Mouse (Mus musculus) cerebellum, postnatal 4 days (tissue): Measurements from ENCODE around the gene Kctd11.

Experiments used
- DNase-seq, 2 experiments: peaks; one replicate each; pipeline ENCODE4 v3.0.0; 2022; ENCODE audit warnings: low spot score in 2 of 2, mixed read lengths in 1 of 2

The Kctd11 gene

DNA sequence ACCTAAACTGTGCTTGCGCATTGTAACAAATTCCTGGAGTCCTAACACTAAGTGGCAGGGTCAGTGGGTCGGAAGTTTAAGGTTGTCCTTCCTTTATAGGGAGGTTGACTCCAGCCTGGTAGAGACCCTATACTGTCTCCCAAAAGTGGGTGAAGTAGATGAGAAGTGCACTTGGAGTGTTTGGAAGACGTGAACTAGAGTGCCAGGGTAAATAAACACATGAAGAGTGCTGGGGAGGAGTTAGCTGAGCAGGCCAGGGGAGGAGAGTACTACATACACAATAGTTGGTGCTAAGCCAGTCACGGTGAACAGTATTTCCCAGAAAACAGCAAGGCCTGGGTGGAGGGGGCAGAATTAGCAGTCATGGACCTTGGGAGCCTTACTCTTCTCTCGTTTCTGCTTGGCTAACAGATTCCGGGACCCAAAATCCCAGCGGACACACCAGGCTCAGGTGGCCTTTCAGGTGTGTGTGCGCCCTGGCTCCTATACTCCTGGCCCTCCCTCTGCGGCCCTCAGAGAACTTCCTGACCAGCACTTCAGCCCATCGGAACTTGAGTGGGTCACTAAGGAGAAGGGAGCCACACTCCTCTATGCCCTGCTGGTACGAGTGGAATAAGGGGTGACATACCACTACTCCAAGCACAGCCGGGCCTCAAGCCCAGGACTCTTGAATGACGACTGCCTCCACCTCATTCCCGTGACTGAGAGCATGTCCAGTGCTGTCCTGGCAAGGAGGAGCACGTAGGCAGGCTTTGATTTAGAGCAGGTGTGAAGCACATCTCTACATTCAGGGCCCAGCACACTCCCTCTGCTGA, 31.7 kb upstream of the Kctd11 start:
- no peak for DNase-seq

DNA sequence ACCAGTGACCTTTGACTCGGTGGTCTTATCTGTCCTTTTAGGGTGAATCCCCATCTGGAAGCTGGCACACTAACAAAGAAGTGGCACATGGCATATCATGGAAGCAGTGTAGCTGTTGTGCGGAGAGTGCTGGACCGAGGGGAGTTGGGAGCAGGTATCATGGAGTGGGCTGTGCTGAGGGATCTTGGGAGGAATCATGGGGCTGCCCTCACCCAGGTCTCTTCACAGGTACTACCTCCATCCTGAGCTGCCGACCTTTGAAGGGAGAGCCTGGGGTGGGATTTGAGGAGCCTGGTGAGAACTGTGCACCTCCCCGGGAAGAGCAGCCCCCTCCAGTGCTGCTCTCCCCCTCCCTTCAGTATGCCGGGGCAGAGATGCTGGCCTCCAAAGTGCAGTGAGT, 30.5 kb upstream of the Kctd11 start:
- no peak for DNase-seq

DNA sequence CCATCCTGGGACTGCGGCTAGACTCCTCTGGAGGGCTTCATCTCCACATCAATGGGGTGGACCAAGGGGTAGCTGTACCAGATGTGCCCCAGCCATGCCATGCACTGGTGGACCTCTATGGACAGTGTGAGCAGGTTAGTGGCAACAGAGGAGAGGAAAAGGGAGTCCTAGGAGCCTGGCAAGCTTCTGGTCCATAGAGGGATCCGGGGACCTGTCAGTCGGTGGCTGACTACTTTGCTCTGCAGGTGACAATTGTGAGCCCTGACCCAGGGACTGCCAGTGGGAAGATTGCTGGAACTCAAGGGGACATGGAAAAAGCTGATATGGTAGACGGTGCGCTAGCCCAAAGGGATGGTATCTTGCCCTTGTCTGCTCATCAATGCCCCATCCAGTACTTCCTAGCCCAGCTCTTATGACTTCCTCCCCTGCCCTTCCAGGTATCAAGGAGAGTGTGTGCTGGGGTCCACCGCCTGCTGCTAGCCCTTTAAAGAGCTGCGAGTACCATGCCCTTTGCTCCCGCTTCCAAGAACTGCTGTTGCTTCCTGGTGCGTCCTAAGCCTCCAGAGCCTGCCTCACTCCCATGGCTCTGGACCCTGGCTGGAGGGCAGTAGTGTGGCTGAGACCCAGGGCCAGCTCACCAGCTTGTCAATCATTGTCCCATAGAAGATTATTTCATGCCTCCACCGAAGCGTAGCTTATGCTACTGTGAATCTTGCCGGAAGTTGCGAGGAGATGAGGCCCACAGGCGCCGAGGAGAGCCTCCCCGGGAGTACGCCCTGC, 29.8 kb upstream of the Kctd11 start:
- DNase-seq, result no peak

DNA sequence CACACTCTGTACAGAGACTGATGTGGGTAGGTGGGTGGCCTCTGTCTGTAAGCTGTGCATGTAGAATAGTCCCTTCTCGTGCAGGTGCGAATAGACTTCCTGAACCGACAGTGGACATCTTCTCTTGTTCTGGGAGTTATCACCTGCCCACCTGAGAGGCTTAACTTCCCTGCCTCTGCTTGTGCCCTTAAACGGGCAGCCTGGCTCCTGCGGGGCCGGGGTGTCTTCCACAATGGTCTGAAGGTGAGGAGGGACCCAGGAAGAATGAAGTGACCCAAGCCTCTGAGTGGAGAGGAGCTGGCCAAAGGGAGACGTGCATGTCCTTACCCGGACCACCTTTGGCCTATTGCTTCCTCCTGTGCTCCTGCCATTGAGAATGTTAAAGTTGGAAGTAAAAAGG, 29.0 kb upstream of the Kctd11 start:
- DNase-seq, result no peak

DNA sequence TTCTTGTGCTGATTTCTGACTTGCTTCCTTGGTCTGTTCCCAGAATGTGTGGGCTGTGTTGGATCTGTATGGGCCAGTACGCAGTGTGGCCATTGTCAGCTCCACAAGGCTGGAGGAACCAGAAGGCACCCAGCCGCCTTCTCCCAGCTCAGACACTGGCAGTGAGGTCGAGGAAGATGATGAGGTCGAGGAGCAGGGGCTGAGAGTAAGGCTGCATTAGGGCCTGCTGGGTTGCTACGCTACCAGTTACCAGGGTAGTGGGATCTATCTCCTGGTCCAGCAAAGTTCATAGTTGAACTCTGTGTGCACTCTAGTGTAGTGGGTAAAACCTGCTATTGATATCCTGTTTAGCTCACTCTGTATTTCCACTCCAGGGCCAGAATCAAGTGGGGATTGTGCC, 28.0 kb upstream of the Kctd11 start:
- no peak for DNase-seq

DNA sequence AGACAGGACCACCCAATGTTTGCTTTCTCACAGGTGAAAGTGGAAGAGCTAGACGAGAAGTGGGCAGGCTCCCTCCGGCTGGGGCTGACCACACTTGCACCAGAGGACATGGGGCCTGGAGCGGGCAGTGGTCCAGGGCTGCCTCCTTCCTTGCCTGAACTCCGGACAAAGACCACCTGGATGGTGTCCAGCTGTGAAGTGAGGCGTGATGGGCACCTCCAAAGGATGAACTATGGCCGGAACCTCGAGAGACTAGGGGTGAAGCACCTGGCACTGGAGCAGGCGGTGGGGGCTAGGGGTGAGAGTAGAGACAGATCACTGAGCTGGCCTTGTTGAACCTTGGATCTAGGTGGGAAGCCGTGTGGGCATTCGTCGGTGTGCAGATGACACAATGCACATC, 27.4 kb upstream of the Kctd11 start:
- DNase-seq, result no peak

DNA sequence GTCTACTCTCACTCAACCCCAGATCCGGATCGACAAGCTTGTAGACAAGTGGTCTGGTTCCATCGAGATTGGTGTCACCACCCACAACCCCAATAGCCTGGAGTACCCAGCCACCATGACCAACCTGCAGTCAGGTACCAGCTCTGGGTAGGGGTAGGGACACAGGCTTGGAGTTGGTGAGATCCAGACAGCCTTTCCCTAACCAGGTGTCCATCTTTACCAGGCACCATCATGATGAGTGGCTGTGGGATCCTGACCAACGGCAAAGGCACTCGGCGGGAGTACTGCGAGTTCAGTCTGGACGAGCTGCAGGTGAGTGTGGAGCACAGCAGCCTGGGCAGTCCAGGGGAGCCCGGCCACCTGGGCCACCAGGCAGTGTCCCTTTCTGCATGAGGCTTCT, 23.1 kb upstream of the Kctd11 start:
- DNase-seq, result no peak

DNA sequence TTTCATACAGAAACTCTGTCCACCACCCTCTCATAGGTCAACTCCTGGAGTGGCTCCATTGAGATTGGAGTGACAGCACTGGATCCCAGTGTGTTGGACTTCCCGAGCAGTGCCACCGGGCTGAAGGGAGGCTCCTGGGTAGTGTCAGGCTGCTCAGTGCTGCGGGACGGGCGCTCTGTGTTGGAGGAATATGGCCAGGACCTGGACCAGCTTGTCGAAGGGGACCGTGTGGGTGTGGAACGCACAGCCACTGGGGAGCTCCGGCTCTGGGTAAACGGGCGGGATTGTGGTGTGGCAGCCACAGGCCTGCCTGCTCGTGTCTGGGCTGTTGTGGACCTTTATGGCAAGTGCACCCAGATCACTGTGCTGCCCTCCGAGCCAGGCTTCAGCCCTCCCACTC, 21.8 kb upstream of the Kctd11 start:
- no peak for DNase-seq

DNA sequence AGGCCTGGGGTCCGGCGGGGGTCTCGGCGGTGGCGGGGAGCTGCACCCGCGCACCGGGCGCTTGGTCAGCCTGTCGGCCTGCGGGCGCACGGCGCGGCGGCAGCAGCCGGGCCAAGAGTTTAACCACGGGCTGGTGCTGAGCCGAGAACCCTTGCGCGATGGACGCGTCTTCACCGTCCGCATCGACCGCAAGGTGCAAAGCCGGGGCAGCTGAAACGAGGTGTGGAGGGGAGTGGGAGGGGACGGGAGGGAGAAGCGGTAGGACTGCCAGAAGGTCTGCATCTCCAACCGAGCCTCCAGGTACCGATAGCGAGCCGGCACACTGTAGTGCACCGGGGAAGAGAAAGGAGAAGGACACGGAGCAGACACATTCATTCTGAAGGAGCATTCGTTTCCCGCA, 20.8 kb upstream of the Kctd11 start:
- DNase-seq, result no peak

DNA sequence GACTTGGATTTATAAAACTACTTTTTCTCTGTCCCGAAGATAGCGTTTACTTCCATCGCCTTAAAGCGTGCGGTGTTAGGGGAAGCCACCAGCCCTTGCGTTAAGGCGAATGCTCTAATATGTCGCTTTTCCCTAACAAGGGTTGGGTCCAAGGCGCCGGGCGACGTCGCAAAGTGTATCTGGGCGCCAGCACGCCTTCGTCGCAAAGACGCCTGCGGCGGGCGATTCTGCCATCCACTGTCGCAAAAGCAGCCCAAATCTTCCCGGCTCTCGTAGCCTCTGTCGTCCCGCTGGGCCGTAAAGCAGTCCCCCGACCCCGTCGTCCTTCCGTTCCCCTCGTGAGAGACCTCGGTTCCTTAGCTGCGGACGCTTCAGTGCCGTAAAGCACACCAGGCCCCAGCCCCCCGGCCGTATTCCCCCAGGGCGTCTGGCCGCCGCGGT, 20.2 kb upstream of the Kctd11 start:
- peak; percentile 81 to 93 for DNase-seq

DNA sequence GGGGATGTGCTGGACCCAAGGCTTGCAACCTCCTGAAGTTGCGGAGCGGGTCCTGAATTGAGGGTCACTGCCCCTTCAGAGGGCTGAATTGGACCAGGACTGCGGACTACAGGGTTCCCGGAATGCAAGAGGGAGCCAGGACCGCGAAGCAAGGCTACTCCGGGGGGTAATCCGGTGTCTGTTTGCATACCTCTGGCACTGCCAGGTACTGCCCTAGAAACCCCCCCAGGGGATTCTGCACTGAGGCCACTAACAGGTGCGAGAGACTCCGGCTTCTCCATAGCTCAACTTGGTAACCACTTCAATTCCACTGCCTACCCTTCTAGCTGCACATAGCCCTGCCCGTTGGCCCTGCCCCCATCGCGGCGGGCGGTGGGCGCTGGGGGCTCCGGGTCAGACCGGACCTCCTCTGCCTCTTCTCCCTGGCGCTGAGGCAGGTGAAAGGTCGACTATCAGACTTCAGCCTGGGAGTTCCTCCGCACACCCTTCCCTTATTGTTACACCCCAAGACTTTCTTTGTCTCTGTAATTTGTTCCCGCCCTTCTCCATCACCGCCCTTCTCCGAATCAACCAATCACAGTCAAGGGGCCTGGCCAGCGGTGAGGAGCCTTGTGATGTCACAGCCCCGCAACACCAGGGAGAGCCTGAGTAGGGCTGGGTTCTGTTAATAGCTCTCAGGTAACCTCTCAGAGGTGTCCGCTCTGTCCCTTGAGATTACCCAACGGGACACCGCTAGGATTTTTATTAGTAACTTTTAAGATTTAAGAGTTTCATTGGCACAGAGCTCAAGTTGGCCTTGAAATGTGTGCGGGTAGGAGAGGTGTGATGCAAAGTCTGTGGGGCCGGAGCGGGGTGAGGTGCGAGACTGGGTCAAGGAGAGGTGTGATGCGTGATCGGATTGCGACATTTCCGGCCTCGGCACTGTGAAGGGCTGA, 19.5 kb upstream of the Kctd11 start, which contains the start of the genes 2810408A11Rik and Neurl4:
2810408A11Rik (minus strand) TSS at position 517 of the 935 bp plus-strand sequence.
Neurl4 (plus strand) TSS at position 602 of the 935 bp plus-strand sequence.
- peak; percentile 47 to 78 for DNase-seq

DNA sequence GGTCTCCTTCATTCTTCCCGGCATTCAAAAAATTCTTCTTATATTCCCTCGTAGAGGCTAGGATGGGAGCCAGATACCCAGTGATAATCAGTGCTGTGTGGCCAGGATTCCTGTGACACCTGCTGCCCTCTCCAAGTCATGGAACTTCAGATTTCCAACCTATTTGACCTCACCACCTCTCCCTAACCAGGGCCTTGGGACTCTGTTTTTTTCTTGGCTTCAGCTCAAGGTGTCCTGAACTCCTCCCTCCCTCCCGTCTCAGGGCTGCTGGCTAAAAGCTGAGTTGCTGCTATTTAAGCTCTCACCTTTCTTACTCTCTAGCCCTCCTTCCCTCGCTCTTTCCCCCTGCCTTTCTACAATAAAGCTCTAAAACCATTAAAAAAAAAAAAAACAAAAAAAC, 18.7 kb upstream of the Kctd11 start:
- no peak for DNase-seq

DNA sequence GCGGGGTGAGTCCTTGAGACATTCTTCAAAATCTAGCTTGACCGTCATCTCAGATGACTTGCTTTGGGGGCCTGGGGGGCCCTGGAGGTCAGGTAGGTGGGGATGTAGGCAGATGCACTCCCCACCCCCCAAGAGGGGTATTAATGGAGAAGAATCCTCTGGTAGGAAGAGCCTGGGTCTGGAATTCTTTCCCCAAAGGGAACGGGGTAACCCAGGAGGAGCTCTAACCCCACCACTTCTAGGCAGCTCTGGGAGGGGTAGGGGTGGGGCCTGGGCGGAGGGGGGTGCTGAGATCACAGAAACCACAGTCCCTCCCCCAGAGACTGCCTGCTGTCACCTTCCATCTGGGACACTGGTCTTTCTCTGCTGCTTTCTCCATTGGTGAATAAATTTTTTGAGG, 14.1 kb upstream of the Kctd11 start, which contains the start of gene Acap1:
Acap1 (minus strand) TSS at position 249 of the 400 bp plus-strand sequence.
- DNase-seq, result no peak

DNA sequence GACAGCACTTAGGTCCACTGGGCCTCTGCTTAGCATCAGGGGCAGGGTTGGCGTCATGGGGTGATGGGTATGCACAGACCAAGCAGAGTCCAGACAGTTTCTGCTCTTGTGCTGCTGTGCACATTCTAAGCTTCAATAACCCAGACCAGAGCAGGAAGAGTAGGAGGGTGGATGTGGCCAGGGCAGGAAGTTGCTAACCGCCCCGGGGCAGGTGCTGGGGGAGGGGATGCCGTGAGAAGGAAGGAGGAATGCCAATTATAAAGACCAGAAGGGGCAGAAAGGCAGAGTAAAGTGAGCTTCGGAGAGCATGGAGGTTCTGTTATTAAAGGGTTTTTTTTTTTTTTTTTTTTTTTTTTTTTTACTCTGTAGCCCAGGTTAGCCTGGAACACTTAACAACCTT, 13.5 kb upstream of the Kctd11 start:
- DNase-seq, result no peak

DNA sequence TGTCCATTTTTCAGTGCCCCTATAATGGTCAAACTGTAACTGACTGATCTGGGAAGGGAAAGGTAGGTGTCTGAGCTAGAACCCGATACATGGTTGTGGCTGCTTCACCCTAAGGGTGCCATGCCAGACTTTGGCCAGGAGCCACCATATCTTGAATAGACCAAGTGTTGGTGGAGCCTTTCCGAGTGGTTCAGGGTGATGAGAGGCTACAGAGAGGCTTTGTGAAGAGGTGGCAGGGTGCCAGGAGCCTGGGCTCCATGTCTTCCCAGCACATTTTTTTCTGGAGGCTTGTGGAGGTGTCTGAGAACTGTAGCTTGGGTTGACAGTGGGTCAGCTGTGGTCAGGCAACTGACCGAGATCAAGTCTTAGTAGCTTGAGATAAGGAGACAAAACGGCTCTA, 10.3 kb upstream of the Kctd11 start:
- no peak for DNase-seq

DNA sequence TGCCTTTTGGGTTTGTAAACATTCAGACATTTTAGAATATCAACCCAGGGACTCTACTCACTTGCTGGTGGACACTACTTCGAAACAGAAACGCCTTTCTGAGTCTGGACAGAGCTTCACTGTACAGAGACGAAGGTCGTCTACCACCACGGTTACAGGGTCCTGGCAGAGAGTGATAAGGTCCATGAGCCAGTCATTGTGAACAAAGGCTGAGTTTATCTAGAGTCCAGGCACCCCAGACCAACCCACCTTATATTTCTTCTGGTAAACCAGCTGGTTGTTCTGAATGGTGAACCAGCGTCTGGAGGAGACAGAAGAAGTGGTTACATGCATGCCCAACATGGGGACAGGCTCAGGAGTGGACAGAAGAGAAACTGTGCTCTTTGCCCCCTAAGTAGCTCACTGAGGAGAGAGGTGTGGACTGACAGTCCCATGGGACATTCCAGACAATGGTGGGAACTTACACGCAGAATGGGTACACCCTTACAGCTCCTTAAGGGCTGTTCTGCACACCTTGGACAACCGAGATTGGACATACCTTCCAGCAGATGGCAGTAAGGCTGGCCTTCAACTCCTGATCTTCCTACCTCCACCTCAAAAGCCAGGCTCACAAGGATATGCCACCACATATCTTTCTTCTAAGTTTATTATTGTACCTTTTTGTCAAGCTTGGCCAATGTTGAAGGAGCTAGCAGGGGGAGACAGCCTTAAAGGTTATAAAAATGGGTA, 5.9 kb upstream of the Kctd11 start:
- no peak for DNase-seq

DNA sequence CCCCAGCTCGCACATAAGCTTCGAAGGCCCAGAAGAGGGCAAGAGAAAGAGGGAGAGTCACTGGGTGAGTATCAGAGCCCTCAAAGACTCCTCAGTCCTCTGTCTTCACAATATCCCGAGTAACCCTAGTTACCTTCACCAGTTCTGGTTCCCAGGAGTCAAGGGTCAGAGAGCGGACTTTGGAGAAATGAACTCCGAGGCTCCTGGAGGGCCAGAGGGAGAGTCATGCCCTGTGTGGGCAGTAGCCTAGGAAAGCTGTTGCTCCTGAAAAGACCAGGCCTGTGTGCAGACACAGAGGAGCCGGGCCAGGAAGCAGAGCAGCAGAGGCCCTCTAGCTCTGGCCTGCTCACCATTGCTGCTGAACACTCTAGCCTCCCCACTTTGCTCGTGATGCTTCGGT, 3.5 kb upstream of the Kctd11 start:
- DNase-seq, result no peak

DNA sequence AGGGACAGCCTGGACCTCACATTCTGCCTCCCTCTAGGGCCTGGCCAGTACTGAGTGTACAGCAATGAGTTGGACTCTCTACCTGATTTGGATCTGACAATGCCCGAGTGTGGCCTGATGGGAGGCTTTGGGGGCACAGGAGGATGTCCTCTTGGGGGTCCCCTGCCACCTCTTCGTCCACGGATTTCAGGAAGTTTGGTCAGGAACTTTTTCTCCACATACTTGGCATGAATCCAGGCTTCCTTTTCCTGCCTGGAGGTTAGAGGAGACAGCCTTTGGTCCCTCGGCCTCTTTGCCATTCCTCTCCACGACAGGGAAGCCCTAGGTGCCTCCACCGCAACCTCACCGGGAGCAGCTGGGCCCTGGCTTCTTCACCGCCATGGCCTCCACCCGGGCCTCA, 3.0 kb upstream of the Kctd11 start:
- DNase-seq, result no peak

DNA sequence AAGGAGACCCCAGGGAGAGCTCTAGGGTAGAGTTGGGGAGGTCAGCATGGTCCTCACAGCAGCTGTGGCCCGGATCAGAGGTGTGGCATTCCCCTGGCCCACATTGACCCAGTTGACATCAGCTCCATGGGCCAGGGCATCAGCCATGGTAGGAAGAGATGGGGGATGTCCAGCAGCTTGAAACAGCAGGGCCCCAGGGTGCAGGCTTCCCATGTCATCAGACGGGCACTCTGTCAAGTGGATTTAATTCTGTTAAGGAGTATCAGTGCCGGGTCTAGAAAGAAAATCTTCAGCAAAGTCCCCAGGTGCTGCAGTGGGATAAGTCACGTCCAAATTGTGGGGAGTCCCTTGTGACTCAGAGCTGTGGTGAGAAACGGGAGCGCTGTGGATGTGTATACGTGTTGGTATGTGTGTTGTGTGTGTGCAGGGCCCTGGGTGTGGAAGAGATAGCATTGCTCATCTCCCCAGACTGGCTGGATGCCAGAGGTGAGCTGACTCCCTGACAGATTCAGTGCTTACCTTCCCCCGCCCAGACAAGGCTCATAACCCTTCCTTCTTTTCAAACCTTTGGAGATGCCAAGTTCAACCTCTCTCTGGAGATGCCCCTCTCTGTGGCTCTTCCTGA, 2.4 kb upstream of the Kctd11 start:
- no peak for DNase-seq

DNA sequence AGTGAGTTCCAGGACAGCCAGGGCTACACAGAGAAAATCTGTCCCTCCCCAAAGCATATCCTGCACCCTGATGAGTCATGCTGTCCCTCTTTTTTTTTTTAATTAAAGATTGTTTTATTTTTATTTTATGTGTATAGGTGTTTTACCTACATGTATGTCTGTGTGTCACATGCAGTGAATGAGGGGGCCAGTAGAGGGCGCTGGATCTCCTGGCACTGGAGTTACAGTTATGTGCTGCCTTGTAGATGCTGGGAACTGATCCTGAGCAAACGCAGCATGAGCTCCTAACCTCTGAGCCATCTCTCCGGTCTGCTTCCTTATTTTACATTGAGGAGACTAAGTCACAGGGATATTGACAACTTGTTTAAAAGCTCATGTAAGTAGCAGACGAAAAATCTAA, 1.9 kb upstream of the Kctd11 start:
- DNase-seq, result no peak
